Mouse (Mus musculus) hindbrain, postnatal 0 days (tissue): ENCODE results near the gene Frem2. TPM values are rescaled to one million over a fixed set of nuclear protein-coding genes. Genes with fewer than 3 reads are reported as not detected.
A peak's percentile ranks its signal among the peaks of the same experiment; 100 is the strongest.

ENCODE experiments used
- ATAC-seq: fragments of 200-750 bp; cut with Nextera tagmentation; 2 replicates; pipeline ENCODE4 v1.8.0; 2017; ENCODE audit warnings: mild to moderate bottlenecking, moderate TSS enrichment, moderate library complexity
- DNase-seq: peaks from one replicate; pipeline ENCODE4 v3.0.0-alpha.2; 2015; ENCODE audit warnings: low spot score
- H3K27ac ChIP-seq: fragments of 300-500 bp; sonication (generic); 2 replicates; pipeline ENCODE4 v1.5.1; 2014; ENCODE audit warnings: mild to moderate bottlenecking
- H3K27me3 ChIP-seq: fragments of 300-500 bp; sonication (generic); 2 replicates; pipeline ENCODE4 v1.6.1; 2014; ENCODE audit warnings: low read length, mixed read lengths; ENCODE audit not compliant: insufficient read depth
- H3K36me3 ChIP-seq: fragments of 300-500 bp; sonication (generic); 2 replicates; pipeline ENCODE4 v1.6.1; 2014; ENCODE audit warnings: low read length, mixed read lengths; ENCODE audit not compliant: insufficient read depth
- H3K4me1 ChIP-seq: fragments of 300-500 bp; sonication (generic); 2 replicates; pipeline ENCODE4 v1.6.1; 2014; ENCODE audit warnings: antibody characterized with exemption, low read length, mixed read lengths; ENCODE audit not compliant: insufficient read depth
- H3K4me2 ChIP-seq: fragments of 300-500 bp; sonication (generic); 2 replicates; pipeline ENCODE4 v1.6.1; 2014; ENCODE audit warnings: low read depth, mild to moderate bottlenecking, low read length, moderate library complexity, mixed read lengths
- H3K4me3 ChIP-seq: fragments of 300-500 bp; sonication (generic); 2 replicates; pipeline ENCODE4 v1.5.1; 2014; ENCODE audit warnings: low read length
- H3K9ac ChIP-seq: fragments of 300-500 bp; sonication (generic); replicated peaks from 2 replicates; pipeline ENCODE4 v1.6.1; 2014; ENCODE audit warnings: mild to moderate bottlenecking, low read length, moderate library complexity, mixed read lengths
- H3K9me3 ChIP-seq: fragments of 300-500 bp; sonication (generic); 2 replicates; pipeline ENCODE4 v1.6.1; 2016; ENCODE audit warnings: low read length, mixed read lengths
- CTCF ChIP-seq: IDR thresholded peaks from 2 replicates; pipeline ENCODE4 v1.5.1; 2016; ENCODE audit warnings: antibody characterized with exemption, control low read depth, low read depth
- WGBS: fragments of 180-500 bp; shearing (Covaris S2); extraction: QIAGEN DNeasy Blood & Tissue Kit; methylation state at CpG from one replicate; pipeline ENCODE4 v1.1.7; 2014; 5-methylcytosine and 5-hydroxymethylcytosine counted together
- polyA plus RNA-seq: library from polyadenylated mRNA; unstranded; fragments of >200 nt; fragmentation: Nextera tagmentation; extraction: Ambion mirVana; gene quantifications from 2 replicates; pipeline ENCODE4 v1.2.1, GENCODE M21; 2015
- total RNA-seq: library from RNA; depleted of rRNA; stranded (reverse); fragments of >200 nt; gene quantifications from 2 replicates; pipeline ENCODE4 v1.2.3, GENCODE M21; 2014

Gene Frem2
- total and polyA plus RNA-seq, 2 experiments from 2014 or later = 1.7 to 17.6 TPM

GRCm38 (mm10) chr3:53655343-53655742, 1.8 kb downstream of the Frem2 start:
- TF ChIP-seq CTCF = no peak
- no peak overlapping the region; the same call in 1 of the 2 replicates for H3K4me2 ChIP-seq
- no peak for DNase-seq
- H3K36me3 ChIP-seq = no peaks in the 10 kb centered on the region
- H3K27ac ChIP-seq = no peak overlapping the region
- WGBS = 84% methylated on average over 13 of the region's 13 CpGs
- H3K9ac ChIP-seq = no peak overlapping the region
- no peak overlapping the region for H3K4me3 ChIP-seq
- peaks cover 5% of the 10 kb centered on the region; the same call in 1 of the 2 replicates for H3K27me3 ChIP-seq
- no peak for ATAC-seq
- peaks cover 6% of the 10 kb centered on the region; the same call in 1 of the 2 replicates for H3K4me1 ChIP-seq
- no peaks in the 10 kb centered on the region; the same call in 1 of the 2 replicates for H3K9me3 ChIP-seq

GRCm38 (mm10) chr3:53650003-53650748, 7.0 kb downstream of the Frem2 start:
- no peak for TF ChIP-seq CTCF
- 8% methylated on average over 8 of the region's 8 CpGs for WGBS
- DNase-seq (peak; percentile 48), ATAC-seq (0 out of 2 replicates have a peak, but pooled peaks have one; percentile 40)
- H3K27me3 ChIP-seq = no peaks in the 10 kb centered on the region
- no peaks in the 10 kb centered on the region; the same call in 1 of the 2 replicates for H3K9me3 ChIP-seq
- no peaks in the 10 kb centered on the region for H3K4me1 ChIP-seq
- H3K4me3 ChIP-seq = no peak overlapping the region
- H3K27ac ChIP-seq = peak overlapping the region; percentile 26; the same call in 1 of the 2 replicates
- no peaks in the 10 kb centered on the region for H3K36me3 ChIP-seq
- no peak overlapping the region for H3K9ac ChIP-seq
- peak overlapping the region; percentile 23; the same call in 1 of the 2 replicates for H3K4me2 ChIP-seq

- H3K4me1 ChIP-seq = no peaks in the 10 kb centered on the region
- no peaks in the 10 kb centered on the region for H3K27me3 ChIP-seq
- no peaks in the 10 kb centered on the region for H3K36me3 ChIP-seq
These were observed 7.7 kb downstream of the Frem2 start for GRCm38 (mm10) chr3:53649425-53649824.

GRCm38 (mm10) chr3:53648902-53649301, 8.3 kb downstream of the Frem2 start:
- H3K27me3 ChIP-seq = no peaks in the 10 kb centered on the region
- H3K4me1 ChIP-seq = no peaks in the 10 kb centered on the region
- no peaks in the 10 kb centered on the region for H3K9me3 ChIP-seq
- no peak overlapping the region for H3K9ac ChIP-seq
- no peaks in the 10 kb centered on the region for H3K36me3 ChIP-seq
- ATAC-seq = no peak
- DNase-seq = no peak
- WGBS = 77% methylated on average over 4 of the region's 4 CpGs
- no peak for TF ChIP-seq CTCF
- H3K4me2 ChIP-seq = no peak overlapping the region
- H3K27ac ChIP-seq = no peak overlapping the region
- H3K4me3 ChIP-seq = no peak overlapping the region

More at GRCm38 (mm10) chr3:53649425-53649824, 7.7 kb downstream of the Frem2 start:
- Histone ChIP-seq H3K27ac (no peak overlapping the region), H3K4me2 (no peak overlapping the region), H3K4me3 (no peak overlapping the region), H3K9ac (no peak overlapping the region), H3K9me3 (no peaks in the 10 kb centered on the region)
- ATAC-seq (no peak), DNase-seq (no peak)
- WGBS = 60% methylated on average over 4 of the region's 4 CpGs
- TF ChIP-seq CTCF = no peak

- 73% methylated on average over 3 of the region's 3 CpGs for WGBS
- Histone ChIP-seq H3K36me3 (no peaks in the 10 kb centered on the region), H3K9ac (no peak overlapping the region), H3K4me2 (no peak overlapping the region), H3K4me3 (no peak overlapping the region), H3K9me3 (no peaks in the 10 kb centered on the region), H3K27ac (no peak overlapping the region), H3K4me1 (no peaks in the 10 kb centered on the region), H3K27me3 (no peaks in the 10 kb centered on the region)
- DNase-seq (no peak), ATAC-seq (no peak)
- no peak for TF ChIP-seq CTCF
These were observed 21.2 kb downstream of the Frem2 start for GRCm38 (mm10) chr3:53635948-53636347.

- no peaks in the 10 kb centered on the region for H3K36me3 ChIP-seq
- no peak overlapping the region for H3K9ac ChIP-seq
- DNase-seq (no peak), ATAC-seq (no peak)
- no peak overlapping the region for H3K4me2 ChIP-seq
- H3K4me1 ChIP-seq = no peaks in the 10 kb centered on the region
- no peaks in the 10 kb centered on the region for H3K27me3 ChIP-seq
- WGBS = 52% methylated on average over 14 of the region's 14 CpGs
- H3K4me3 ChIP-seq = no peak overlapping the region
- H3K27ac ChIP-seq = no peak overlapping the region
- no peaks in the 10 kb centered on the region for H3K9me3 ChIP-seq
- TF ChIP-seq CTCF = no peak
These were observed 26.0 kb downstream of the Frem2 start for GRCm38 (mm10) chr3:53631126-53631525.

GRCm38 (mm10) chr3:53630630-53631029, 26.5 kb downstream of the Frem2 start:
- H3K27ac ChIP-seq = no peak overlapping the region
- H3K4me1 ChIP-seq = no peaks in the 10 kb centered on the region
- H3K9ac ChIP-seq = no peak overlapping the region
- H3K27me3 ChIP-seq = no peaks in the 10 kb centered on the region
- ATAC-seq = no peak
- no peak overlapping the region for H3K4me3 ChIP-seq
- no peak for DNase-seq
- 46% methylated on average over 4 of the region's 4 CpGs for WGBS
- no peaks in the 10 kb centered on the region for H3K9me3 ChIP-seq
- H3K36me3 ChIP-seq = no peaks in the 10 kb centered on the region
- H3K4me2 ChIP-seq = no peak overlapping the region
- no peak for TF ChIP-seq CTCF
